8 mouse cellular contexts compared by ENCODE assay signal in the genomic region with DNA sequence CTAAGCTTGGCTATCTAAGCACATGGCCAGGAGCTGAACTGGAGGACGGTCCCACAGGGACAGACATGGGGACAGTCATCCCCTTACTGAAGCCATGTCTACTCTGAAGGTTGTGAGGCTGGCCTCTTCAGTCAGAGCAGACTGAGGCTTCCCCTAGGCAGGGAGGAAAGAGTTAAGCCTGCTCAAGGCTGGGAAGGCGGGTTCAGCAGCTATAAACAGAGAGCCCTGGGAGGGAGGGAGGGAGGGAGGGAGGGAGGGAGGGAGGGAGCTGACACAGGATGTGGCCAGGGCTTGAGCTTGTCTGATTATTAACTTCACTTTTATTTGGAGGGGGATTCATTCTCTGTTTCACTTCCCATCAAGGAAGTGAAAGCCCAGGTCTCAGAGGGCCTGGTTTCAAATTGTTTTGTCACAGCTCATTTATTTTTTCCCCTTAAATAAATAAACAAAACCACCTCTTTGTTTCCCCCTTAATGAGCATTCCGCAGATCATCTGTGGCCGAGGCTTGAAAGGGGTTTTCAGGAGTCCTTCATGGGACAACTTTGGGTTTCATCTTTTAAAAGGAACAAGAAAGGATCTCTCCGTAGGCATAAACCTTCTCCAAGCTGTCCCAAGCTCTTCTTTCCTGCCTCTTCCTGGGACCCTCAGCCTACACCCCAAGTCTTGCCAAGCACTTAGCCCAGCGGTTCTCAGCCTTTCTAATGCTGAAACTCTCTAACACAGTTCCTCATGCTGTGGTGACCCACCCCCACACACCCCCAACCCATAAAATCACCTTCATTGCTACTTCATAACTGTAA. TPM values are rescaled to one million over a fixed set of nuclear protein-coding genes. Genes with fewer than 3 reads are reported as not detected.
DNase-seq lines count a peak whose midpoint lies in the region; ATAC-seq and TF ChIP-seq lines count a peak whose summit lies in the region.

No protein-coding gene starts in this region.

- no peak overlapping the region for H3K9ac ChIP-seq in limb, embryonic 12.5 days (replicated peaks)
- H3K9ac ChIP-seq in midbrain, postnatal 0 days (replicated peaks; ENCODE audit: low read length, poor library complexity, severe bottlenecking): no peak overlapping the region

- H3K9me3 ChIP-seq in embryonic facial prominence, embryonic 10.5 days: no peaks in the 10 kb centered on the region
- no peaks in the 10 kb centered on the region for H3K9me3 ChIP-seq in hindbrain, embryonic 10.5 days
- no peaks in the 10 kb centered on the region for H3K9me3 ChIP-seq in limb, embryonic 12.5 days
- H3K9me3 ChIP-seq in midbrain, postnatal 0 days (ENCODE audit: low read length): no peaks in the 10 kb centered on the region

- peak overlapping the region; percentile 72 for H3K4me2 ChIP-seq in limb, embryonic 12.5 days
- H3K4me2 ChIP-seq in midbrain, postnatal 0 days (ENCODE audit: low read depth, low read length, poor library complexity, severe bottlenecking): peak overlapping the region; percentile 87

- peak overlapping the region; percentile 73 for H3K4me3 ChIP-seq in embryonic facial prominence, embryonic 10.5 days
- peak overlapping the region; percentile 27 for H3K4me3 ChIP-seq in hindbrain, embryonic 10.5 days
- H3K4me3 ChIP-seq in limb, embryonic 12.5 days (replicated peaks): peak overlapping the region; percentile 13; the same call in 1 of the 2 replicates
- no peak overlapping the region for H3K4me3 ChIP-seq in midbrain, postnatal 0 days (ENCODE audit: low read depth, low read length)

- H3K4me1 ChIP-seq in embryonic facial prominence, embryonic 10.5 days: peaks cover 47% of the 10 kb centered on the region
- peaks cover 40% of the 10 kb centered on the region for H3K4me1 ChIP-seq in hindbrain, embryonic 10.5 days (replicated peaks)
- peaks cover 37% of the 10 kb centered on the region for H3K4me1 ChIP-seq in limb, embryonic 12.5 days (replicated peaks)
- H3K4me1 ChIP-seq in midbrain, postnatal 0 days (ENCODE audit: insufficient read depth, low read length): peaks cover 5% of the 10 kb centered on the region

- 10% methylated on average over 6 of the region's 6 CpGs for WGBS in embryonic facial prominence, embryonic 10.5 days
- WGBS in hindbrain, embryonic 10.5 days: 9% methylated on average over 6 of the region's 6 CpGs
- 11% methylated on average over 5 of the region's 6 CpGs for WGBS in limb, embryonic 12.5 days
- 16% methylated on average over 5 of the region's 6 CpGs for WGBS in midbrain, postnatal 0 days

- TF ChIP-seq CTCF in midbrain, postnatal 0 days (IDR thresholded peaks at IDR 0.05): no peak

- H3K27ac ChIP-seq in embryonic facial prominence, embryonic 10.5 days (replicated peaks): peak overlapping the region; percentile 99
- peak overlapping the region; percentile 100 for H3K27ac ChIP-seq in hindbrain, embryonic 10.5 days
- H3K27ac ChIP-seq in limb, embryonic 12.5 days: peak overlapping the region; percentile 98
- H3K27ac ChIP-seq in midbrain, postnatal 0 days (ENCODE audit: low read depth, low read length): peak overlapping the region; percentile 68

- DNase-seq in gastrocnemius, adult 18-20 months (ENCODE audit: low spot score): peak; percentile 24
- DNase-seq in gastrocnemius, postnatal 25 days: no peak
- peak; percentile 79 for DNase-seq in embryonic facial prominence, embryonic 10.5 days (ENCODE audit: low spot score)
- peak; percentile 64 for DNase-seq in hindbrain, embryonic 10.5 days (ENCODE audit: low spot score)
- DNase-seq in midbrain, postnatal 0 days (ENCODE audit: low spot score): no peak
- no peak for DNase-seq in right cerebral cortex, adult 18-20 months
- DNase-seq in layer of hippocampus, postnatal 36 days: no peak

- H3K27me3 ChIP-seq in embryonic facial prominence, embryonic 10.5 days (replicated peaks; ENCODE audit: low read depth, poor library complexity, severe bottlenecking): no peaks in the 10 kb centered on the region
- H3K27me3 ChIP-seq in hindbrain, embryonic 10.5 days (ENCODE audit: insufficient read depth, poor library complexity, severe bottlenecking): 0 out of 2 replicates have a peak, but pooled peaks cover 9% of the 10 kb centered on the region
- H3K27me3 ChIP-seq in limb, embryonic 12.5 days: no peaks in the 10 kb centered on the region
- no peaks in the 10 kb centered on the region for H3K27me3 ChIP-seq in midbrain, postnatal 0 days (ENCODE audit: insufficient read depth, low read length)

- no peak for ATAC-seq in limb, embryonic 12.5 days (ENCODE audit: insufficient number of reproducible peaks, insufficient read depth, low FRiP score, low TSS enrichment, low read depth)
- no peak for ATAC-seq in midbrain, postnatal 0 days (ENCODE audit: low FRiP score)

- peaks cover 17% of the 10 kb centered on the region for H3K36me3 ChIP-seq in embryonic facial prominence, embryonic 10.5 days (replicated peaks)
- peaks cover 15% of the 10 kb centered on the region; the same call in 1 of the 2 replicates for H3K36me3 ChIP-seq in hindbrain, embryonic 10.5 days
- peaks cover 17% of the 10 kb centered on the region; the same call in 1 of the 2 replicates for H3K36me3 ChIP-seq in limb, embryonic 12.5 days
- no peaks in the 10 kb centered on the region for H3K36me3 ChIP-seq in midbrain, postnatal 0 days (ENCODE audit: insufficient read depth, low read length)

RNA-seq across cellular contexts. Expression of gene Zfp36l1, which starts 17.9 kb away (rescaled TPM):
- 10 to 100 TPM; 20.1 to 34.4 TPM for total RNA-seq in gastrocnemius, adult 18-20 months (2021)
- total RNA-seq in gastrocnemius, postnatal 25 days (2021): 10 to 100 TPM; 23.0 to 27.2 TPM
- 114 and 119 TPM in 2 replicates for polyA plus RNA-seq in embryonic facial prominence, embryonic 10.5 days (2016; fragmentation: Nextera tagmentation; extraction: Ambion mirVana)
- polyA plus RNA-seq in hindbrain, embryonic 10.5 days (2016; fragmentation: Nextera tagmentation; extraction: Ambion mirVana): 106 and 117 TPM in 2 replicates
- 80.7 and 89.8 TPM in 2 replicates for polyA plus RNA-seq in limb, embryonic 12.5 days (2016; fragmentation: Nextera tagmentation; extraction: Ambion mirVana)
- 32.7 and 47.4 TPM in 2 replicates for total RNA-seq in midbrain, postnatal 0 days (2014; rRNA removed)
- polyA plus RNA-seq in midbrain, postnatal 0 days (2015; fragmentation: Nextera tagmentation; extraction: Ambion mirVana): 46.3 and 48.5 TPM in 2 replicates
- total RNA-seq in layer of hippocampus, postnatal 36 days (2021): 10 to 100 TPM; 32.1 to 39.1 TPM

Comparison
In these comparisons a context has a peak if more than half of its experiments do, and no peak if none do; other contexts are left out.
1. DNase-seq: peak in gastrocnemius, adult 18-20 months (single experiment), embryonic facial prominence, embryonic 10.5 days (single experiment) and hindbrain, embryonic 10.5 days (single experiment); none in gastrocnemius, postnatal 25 days (single experiment), midbrain, postnatal 0 days (single experiment), right cerebral cortex, adult 18-20 months (single experiment) and layer of hippocampus, postnatal 36 days (0 of 2).
2. Peak in every context shown above with its lines, with median percentiles within 50 percentile points of each other: H3K27ac ChIP-seq.